8 mouse cellular contexts compared by ENCODE assay signal in the genomic region with DNA sequence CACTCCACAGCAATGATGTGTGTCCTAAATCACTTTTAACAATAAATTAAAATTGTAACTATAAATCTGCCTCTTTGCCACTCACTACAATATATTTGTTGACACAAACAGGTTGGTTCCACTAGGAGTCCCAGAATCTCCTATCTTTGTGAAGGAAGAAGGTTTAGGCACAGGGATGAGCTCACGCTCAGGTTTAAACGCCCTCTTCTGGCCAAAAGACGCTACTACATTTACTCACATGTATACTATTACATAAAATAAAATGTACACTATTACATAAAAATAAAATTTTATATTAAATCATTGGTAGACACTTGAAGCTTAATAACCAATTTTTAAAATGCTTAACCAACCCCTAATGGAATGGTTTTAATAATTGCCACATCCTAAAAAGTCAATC.
DNase-seq lines count a peak whose midpoint lies in the region; ATAC-seq and TF ChIP-seq lines count a peak whose summit lies in the region.

No protein-coding gene starts in this region.

- H3K36me3 ChIP-seq in limb, embryonic 14.5 days (ENCODE audit: control insufficient read depth, insufficient read depth, low read length): no peaks in the 10 kb centered on the region
- no peaks in the 10 kb centered on the region for H3K36me3 ChIP-seq in limb, embryonic 10.5 days
- H3K36me3 ChIP-seq in forebrain, embryonic 13.5 days (ENCODE audit: poor library complexity, severe bottlenecking): no peaks in the 10 kb centered on the region

- no peaks in the 10 kb centered on the region for H3K9me3 ChIP-seq in limb, embryonic 14.5 days (ENCODE audit: control insufficient read depth, low read length)
- no peaks in the 10 kb centered on the region for H3K9me3 ChIP-seq in limb, embryonic 10.5 days (replicated peaks)
- H3K9me3 ChIP-seq in forebrain, embryonic 13.5 days (replicated peaks): no peaks in the 10 kb centered on the region

- H3K9ac ChIP-seq in limb, embryonic 14.5 days (ENCODE audit: low read depth, low read length, severe bottlenecking): no peak overlapping the region
- H3K9ac ChIP-seq in forebrain, embryonic 13.5 days: no peak overlapping the region

- H3K4me3 ChIP-seq in limb, embryonic 14.5 days (replicated peaks; ENCODE audit: low read length): no peak overlapping the region
- no peak overlapping the region for H3K4me3 ChIP-seq in limb, embryonic 10.5 days
- H3K4me3 ChIP-seq in forebrain, embryonic 13.5 days: no peak overlapping the region

- DNase-seq in embryo, embryonic 10 days (ENCODE audit: low spot score): peak; percentile 55
- no peak for DNase-seq in embryo, embryonic 9.5 days (ENCODE audit: extremely low spot score)
- peak; percentile 28 for DNase-seq in limb, embryonic 14.5 days (ENCODE audit: low spot score)
- DNase-seq in limb, embryonic 10.5 days (ENCODE audit: low spot score): no peak
- peak; percentile 74 for DNase-seq in ZHBTc4 (ENCODE audit: low read depth, low spot score)
- peak; percentile 51 for DNase-seq in mesoderm, embryonic 11.5 days (ENCODE audit: low read depth, low spot score)
- no peak for DNase-seq in ovary, adult 18-20 months (ENCODE audit: low spot score)

- H3K27me3 ChIP-seq in limb, embryonic 14.5 days (ENCODE audit: control insufficient read depth, insufficient read depth, low read length): no peaks in the 10 kb centered on the region
- H3K27me3 ChIP-seq in limb, embryonic 10.5 days (ENCODE audit: low read depth, poor library complexity, severe bottlenecking): no peaks in the 10 kb centered on the region
- no peaks in the 10 kb centered on the region for H3K27me3 ChIP-seq in forebrain, embryonic 13.5 days

- WGBS in limb, embryonic 14.5 days: 6% methylated on average over 3 of the region's 3 CpGs
- WGBS in limb, embryonic 10.5 days: 4% methylated on average over 3 of the region's 3 CpGs
- WGBS in forebrain, embryonic 13.5 days: 4% methylated on average over 3 of the region's 3 CpGs

- H3K27ac ChIP-seq in limb, embryonic 14.5 days (replicated peaks; ENCODE audit: low read depth, low read length): no peak overlapping the region
- H3K27ac ChIP-seq in limb, embryonic 10.5 days: no peak overlapping the region
- H3K27ac ChIP-seq in forebrain, embryonic 13.5 days: no peak overlapping the region

- no peak overlapping the region for H3K4me2 ChIP-seq in limb, embryonic 14.5 days (replicated peaks; ENCODE audit: low read depth, low read length, severe bottlenecking)
- H3K4me2 ChIP-seq in forebrain, embryonic 13.5 days: no peak overlapping the region

- TF ChIP-seq POLR2A in limb, embryonic 14.5 days (IDR thresholded peaks at IDR 0.05; ENCODE audit: borderline replicate concordance, extremely low read depth, insufficient read depth, insufficient read length): no peak

- H3K4me1 ChIP-seq in limb, embryonic 14.5 days (ENCODE audit: control insufficient read depth, insufficient read depth, low read length): no peaks in the 10 kb centered on the region
- H3K4me1 ChIP-seq in limb, embryonic 10.5 days: no peaks in the 10 kb centered on the region
- no peaks in the 10 kb centered on the region for H3K4me1 ChIP-seq in forebrain, embryonic 13.5 days

- no peak for ATAC-seq in limb, embryonic 14.5 days (ENCODE audit: low FRiP score, low read depth)
- no peak for ATAC-seq in forebrain, embryonic 13.5 days

Comparison
In these comparisons a context has a peak if more than half of its experiments do, and no peak if none do; other contexts are left out.
1. DNase-seq: peak in embryo, embryonic 10 days (single experiment), limb, embryonic 14.5 days (single experiment), ZHBTc4 (single experiment) and mesoderm, embryonic 11.5 days (single experiment); none in embryo, embryonic 9.5 days (single experiment), limb, embryonic 10.5 days (single experiment) and ovary, adult 18-20 months (single experiment).